Comparison of ENCODE assay signal across 16 mouse cellular contexts in the genomic region with DNA sequence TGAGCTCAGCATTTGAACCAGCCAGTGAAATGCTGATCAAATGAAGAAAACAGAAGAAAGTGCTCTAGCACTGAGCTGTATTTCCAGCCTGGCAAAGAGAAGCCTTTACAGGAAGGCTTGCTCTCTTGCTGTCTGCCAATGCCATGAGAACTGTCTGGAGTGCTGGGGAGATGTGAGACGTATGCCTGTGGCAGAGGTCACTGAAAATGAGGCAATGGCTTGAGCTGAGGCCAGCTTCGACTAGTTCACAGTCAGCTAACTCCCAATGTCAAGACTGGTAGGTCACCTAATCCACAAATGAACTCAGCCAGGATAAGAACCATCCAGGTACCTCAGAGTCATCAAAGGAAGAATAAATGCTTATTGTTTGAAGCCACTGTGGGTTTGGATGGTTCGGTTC. TPM values are rescaled to one million over a fixed set of nuclear protein-coding genes. Genes with fewer than 3 reads are reported as not detected.
"Had no signal": no experiment of that assay in that cellular context is flagged by ENCODE, and none has a peak within 500 bp of the region (broad histone marks: within the 10 kb centered on the region; RNA-seq: fewer than 3 reads in every experiment).

No protein-coding gene starts in this region.

- H3K9me3 ChIP-seq: limb, embryonic 15.5 days; liver, embryonic 15.5 days had no signal

- H3K27ac ChIP-seq: kidney, postnatal 0 days; limb, embryonic 15.5 days; liver, embryonic 15.5 days; midbrain, embryonic 10.5 days; stomach, postnatal 0 days had no signal

- H3K4me3 ChIP-seq: limb, embryonic 15.5 days; liver, embryonic 15.5 days; midbrain, embryonic 10.5 days had no signal

- H3K4me2 ChIP-seq: limb, embryonic 15.5 days; liver, embryonic 15.5 days; lung, embryonic 14.5 days had no signal

- H3K36me3 ChIP-seq: limb, embryonic 15.5 days; liver, embryonic 15.5 days; midbrain, embryonic 10.5 days had no signal

- H3K9ac ChIP-seq: limb, embryonic 15.5 days; liver, embryonic 15.5 days; lung, embryonic 14.5 days had no signal

- DNase-seq: kidney, postnatal 36 days; layer of hippocampus, adult 9-11 months; layer of hippocampus, postnatal 36 days; lung, embryonic 14.5 days; lung, postnatal 10 days; midbrain, embryonic 14.5 days; right cerebral cortex, postnatal 14 days; thymus, postnatal 4 days had no signal

- H3K27me3 ChIP-seq: limb, embryonic 15.5 days; liver, embryonic 15.5 days had no signal

RNA-seq across cellular contexts. Expression of gene Tomt, which starts 21.9 kb away (rescaled TPM):
- total RNA-seq: layer of hippocampus, adult 18-20 months; layer of hippocampus, postnatal 36 days had no signal
- polyA plus RNA-seq: small intestine, adult 2 months; stomach, postnatal 0 days had no signal

RNA-seq across cellular contexts. Expression of gene Folr1, which starts 57.5 kb away (rescaled TPM):
- polyA plus RNA-seq: limb, embryonic 11.5 days had no signal
